Mouse (Mus musculus) adrenal gland, postnatal 25 days (tissue): ENCODE measurements at regions not wholly inside any gene's neighbourhood (a gene's known extent, or its start where the extent isn't known, plus 50 kb on each side); places are given as distances from the start of the nearest gene placed in this dataset.

Experiments used
- DNase-seq: peaks from one replicate; pipeline ENCODE4 v3.0.0; 2021; ENCODE audit warnings: mixed read lengths

DNA sequence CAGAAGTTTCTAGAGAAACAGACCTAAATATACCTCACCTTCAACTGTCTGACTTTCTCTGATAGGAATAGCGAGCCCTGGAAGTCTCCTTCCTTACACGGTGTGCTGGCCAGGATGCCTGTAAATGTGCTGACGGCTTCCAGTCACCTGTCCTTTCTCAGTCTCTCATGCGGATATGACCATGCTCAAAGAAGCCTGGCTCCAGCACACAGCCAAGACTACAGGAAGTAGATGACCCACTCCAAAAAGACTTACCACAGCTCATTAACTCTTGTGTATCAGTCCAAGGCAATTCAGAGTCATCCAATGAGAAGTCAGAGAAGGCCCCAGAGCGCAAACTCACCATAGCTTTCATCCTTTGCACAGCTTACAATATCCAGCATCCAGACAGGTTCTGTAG is 186.3 kb downstream of the Synb start:
- DNase-seq: no peak

DNA sequence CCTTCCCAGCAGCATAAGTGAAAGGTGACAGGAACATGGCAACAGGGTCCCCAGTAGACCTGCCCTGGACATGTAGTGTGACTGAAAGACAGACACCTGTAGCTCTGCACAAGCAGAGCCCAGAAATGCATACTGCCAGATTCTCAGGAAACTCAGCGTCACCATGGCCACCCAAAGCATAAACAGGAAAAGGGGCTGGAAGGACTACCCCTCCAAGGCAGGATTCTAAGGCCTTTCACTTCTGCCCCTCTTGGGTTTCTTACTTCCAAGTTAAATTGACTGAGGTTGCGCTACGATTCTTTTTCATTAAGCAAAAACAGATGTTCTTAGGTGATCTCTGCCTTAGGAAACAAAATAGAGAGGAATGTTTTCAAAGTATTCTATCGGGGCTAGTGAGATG is 189.5 kb downstream of the Synb start:
- no peak for DNase-seq

DNA sequence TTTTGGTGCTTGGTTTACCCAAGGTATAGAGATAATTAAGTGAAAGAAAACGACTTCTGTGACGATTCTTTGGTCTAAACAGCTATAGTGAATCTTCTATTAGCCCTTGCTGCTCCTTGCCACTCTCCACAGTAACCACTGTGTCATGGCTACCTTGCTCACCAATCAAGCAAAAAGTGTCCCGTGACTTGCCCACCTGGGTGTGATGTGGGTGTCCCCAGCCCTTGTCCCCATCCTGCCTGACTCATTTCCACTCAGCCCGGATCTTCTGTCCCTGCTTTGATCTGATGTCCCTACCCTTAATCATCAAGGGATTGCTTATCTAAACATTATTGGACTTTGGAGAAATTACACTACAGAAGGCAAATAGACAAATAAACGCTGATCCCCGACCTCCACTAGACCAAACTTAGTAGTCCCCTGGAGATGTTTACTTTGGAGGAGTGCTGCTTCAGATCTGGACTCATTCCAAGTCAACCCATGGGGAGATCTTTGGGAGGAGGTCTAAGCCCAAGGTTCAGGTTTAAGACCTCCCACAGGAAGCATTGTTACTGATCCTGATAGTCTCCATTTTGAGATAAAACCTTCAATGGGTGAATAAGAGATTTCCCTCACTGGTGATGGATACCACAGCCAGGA is 190.6 kb downstream of the Synb start:
- no peak for DNase-seq

DNA sequence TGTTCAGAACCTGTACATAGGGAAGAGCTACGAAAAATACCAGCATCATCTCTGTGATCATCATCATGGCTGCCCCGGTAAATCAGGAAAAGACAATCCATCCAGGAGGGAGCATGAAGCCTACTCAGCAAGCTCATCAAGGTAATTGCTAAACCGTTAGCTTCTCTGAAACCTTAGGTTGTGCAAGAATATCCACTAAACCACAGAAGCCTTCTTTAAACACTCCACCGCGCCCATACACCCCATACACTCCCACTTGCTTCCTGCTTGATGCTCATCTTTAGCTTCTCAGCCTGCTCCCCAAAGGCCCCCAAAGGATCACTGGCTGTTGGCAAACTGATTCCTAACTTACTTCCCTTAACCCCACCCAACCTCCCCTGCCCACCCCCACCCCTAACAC is 193.2 kb downstream of the Synb start:
- no peak for DNase-seq

DNA sequence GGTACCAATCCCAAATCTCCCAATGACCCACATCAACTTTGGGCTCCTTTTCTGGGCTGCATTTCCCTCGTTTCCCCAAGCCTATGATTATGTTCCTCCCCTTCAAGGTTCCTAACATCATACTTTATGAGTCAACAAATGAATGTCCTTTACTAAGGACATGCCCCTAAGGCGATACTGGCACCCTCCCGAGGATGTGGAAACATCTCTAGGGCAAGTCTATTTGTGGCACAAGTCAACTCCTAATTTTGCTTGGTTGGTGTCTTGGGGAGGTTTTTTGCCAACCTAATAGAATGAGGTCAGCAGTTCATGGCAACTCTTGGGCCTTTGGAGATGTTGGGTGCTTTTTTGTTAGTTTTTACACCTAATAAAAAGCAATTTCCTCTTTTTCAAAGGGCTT is 198.5 kb downstream of the Synb start:
- DNase-seq: peak; percentile 12
